ENCODE assay signal across 9 mouse cellular contexts in genomic region chr2:181764600-181764999, GRCm38 (mm10). TPM values are rescaled to one million over a fixed set of nuclear protein-coding genes. Genes with fewer than 3 reads are reported as not detected.
DNase-seq lines count a peak whose midpoint lies in the region; ATAC-seq lines count a peak whose summit lies in the region.
"Had no signal": no experiment of that assay in that cellular context is flagged by ENCODE, and none has a peak within 500 bp of the region (broad histone marks: within the 10 kb centered on the region; RNA-seq: fewer than 3 reads in every experiment).

No protein-coding gene starts in this region.

- H3K36me3 ChIP-seq in hindbrain, embryonic 13.5 days, result no peaks in the 10 kb centered on the region

- peaks cover 54% of the 10 kb centered on the region for H3K4me1 ChIP-seq in hindbrain, embryonic 13.5 days (replicated peaks)

- H3K9ac ChIP-seq in hindbrain, embryonic 13.5 days, result peak overlapping the region; percentile 62

- 1% methylated on average over 10 of the region's 10 CpGs for WGBS in hindbrain, embryonic 13.5 days

- H3K9me3 ChIP-seq in hindbrain, embryonic 13.5 days, result no peaks in the 10 kb centered on the region

- peak overlapping the region; percentile 88 for H3K27ac ChIP-seq in hindbrain, embryonic 13.5 days

- DNase-seq in heart, postnatal 4 days, result peak; percentile 49
- DNase-seq in heart, adult 9 months (ENCODE audit: low spot score in 2 of 2), result no peak
- DNase-seq in ES-CJ7 (ENCODE audit: low read depth, low spot score), result peak; percentile 69
- peak; percentile 12 for DNase-seq in c-Kit-positive CD71-negative TER-119-negative erythroid progenitor cells, embryonic 14.5 days (ENCODE audit: low read depth)
- peak; percentile 29 for DNase-seq in yolk sac, embryonic 10.5 days (ENCODE audit: low spot score)
- DNase-seq in urinary bladder, adult 18-20 months (ENCODE audit: low spot score in 2 of 2), result no peak

- no peak for ATAC-seq in hindbrain, embryonic 13.5 days (ENCODE audit: low FRiP score)
- peak; percentile 70 for ATAC-seq in megakaryocyte-erythroid progenitor cell, adult 5-6 weeks (replicated peaks; ENCODE audit: low FRiP score, low TSS enrichment, poor library complexity, severe bottlenecking)

- peak overlapping the region; percentile 34 for H3K4me3 ChIP-seq in hindbrain, embryonic 13.5 days

- H3K27me3 ChIP-seq in hindbrain, embryonic 13.5 days, result no peaks in the 10 kb centered on the region

- peak overlapping the region; percentile 86 for H3K4me2 ChIP-seq in hindbrain, embryonic 13.5 days

RNA-seq across cellular contexts. Expression of gene Myt1, which starts 1.5 kb away (rescaled TPM):
- not detected for total RNA-seq in heart, postnatal 4 days (2021)
- polyA plus RNA-seq in hindbrain, embryonic 13.5 days (2015; fragmentation: Nextera tagmentation; extraction: Ambion mirVana), result 35.0 and 36.2 TPM in 2 replicates
- total RNA-seq in megakaryocyte-erythroid progenitor cell, adult 5-6 weeks (2014; fragmentation: Nextera tagmentation), result not detected in 2 replicates
- not detected in 2 replicates for total RNA-seq in megakaryocyte-erythroid progenitor cell, adult 5-6 weeks (2017)
- polyA plus RNA-seq: spleen, adult 2 months had no signal

RNA-seq across cellular contexts. Expression of gene Oprl1, which starts 49.8 kb away (rescaled TPM):
- total RNA-seq in heart, postnatal 4 days (2021), result under 1 TPM; 0.24 to 0.54 TPM
- polyA plus RNA-seq in hindbrain, embryonic 13.5 days (2015; fragmentation: Nextera tagmentation; extraction: Ambion mirVana), result 79.2 and 83.9 TPM in 2 replicates
- 0.90 TPM in 1 of 2 replicates, not detected in the other for total RNA-seq in megakaryocyte-erythroid progenitor cell, adult 5-6 weeks (2014; fragmentation: Nextera tagmentation)
- not detected in 2 replicates for total RNA-seq in megakaryocyte-erythroid progenitor cell, adult 5-6 weeks (2017)

Comparison
In these comparisons a context has a peak if more than half of its experiments do, and no peak if none do; other contexts are left out.
1. DNase-seq: peak in heart, postnatal 4 days (single experiment), ES-CJ7 (single experiment), c-Kit-positive CD71-negative TER-119-negative erythroid progenitor cells, embryonic 14.5 days (single experiment) and yolk sac, embryonic 10.5 days (single experiment); none in heart, adult 9 months (0 of 2) and urinary bladder, adult 18-20 months (0 of 2).